Mouse (Mus musculus): ENCODE measurements at regions not wholly inside any gene's neighbourhood (a gene's known extent, or its start where the extent isn't known, plus 50 kb on each side); places are given as distances from the start of the nearest gene placed in this dataset.

GRCm38 (mm10) chr7:95736716-95737115 lies 434.3 kb upstream of the Tenm4 start:
- ATAC-seq (ENCODE audit: low FRiP score) (no peak), DNase-seq (ENCODE audit: low spot score) (peak; percentile 26)
- TF ChIP-seq CTCF (IDR thresholded peaks at IDR 0.05): no peak

GRCm38 (mm10) chr7:95738725-95739245 lies 432.3 kb upstream of the Tenm4 start:
- Histone ChIP-seq H3K27me3 (ENCODE audit: insufficient read depth, low read length) (no peaks in the 10 kb centered on the region), H3K4me2 (ENCODE audit: low read depth, low read length, poor library complexity, severe bottlenecking) (no peak overlapping the region), H3K4me3 (ENCODE audit: low read depth, low read length) (no peak overlapping the region), H3K9ac (replicated peaks; ENCODE audit: low read length, poor library complexity, severe bottlenecking) (no peak overlapping the region), H3K9me3 (ENCODE audit: low read length) (no peaks in the 10 kb centered on the region), H3K27ac (ENCODE audit: low read depth, low read length) (no peak overlapping the region), H3K4me1 (ENCODE audit: insufficient read depth, low read length) (no peaks in the 10 kb centered on the region), H3K36me3 (ENCODE audit: insufficient read depth, low read length) (no peaks in the 10 kb centered on the region)
- no peak for ATAC-seq (ENCODE audit: low FRiP score)
- no peak for DNase-seq (ENCODE audit: low spot score)
- 70% methylated on average over 2 of the region's 2 CpGs for WGBS
- TF ChIP-seq CTCF (IDR thresholded peaks at IDR 0.05): no peak

More at GRCm38 (mm10) chr7:95736716-95737115, 434.3 kb upstream of the Tenm4 start:
- no peaks in the 10 kb centered on the region for H3K4me1 ChIP-seq (ENCODE audit: insufficient read depth, low read length)
- no peaks in the 10 kb centered on the region for H3K36me3 ChIP-seq (ENCODE audit: insufficient read depth, low read length)
- H3K4me3 ChIP-seq (ENCODE audit: low read depth, low read length): no peak overlapping the region
- no peak overlapping the region for H3K27ac ChIP-seq (ENCODE audit: low read depth, low read length)
- no peaks in the 10 kb centered on the region for H3K9me3 ChIP-seq (ENCODE audit: low read length)
- no peak overlapping the region for H3K4me2 ChIP-seq (ENCODE audit: low read depth, low read length, poor library complexity, severe bottlenecking)
- no peaks in the 10 kb centered on the region for H3K27me3 ChIP-seq (ENCODE audit: insufficient read depth, low read length)
- H3K9ac ChIP-seq (replicated peaks; ENCODE audit: low read length, poor library complexity, severe bottlenecking): no peak overlapping the region

- Histone ChIP-seq H3K27ac (ENCODE audit: low read depth, low read length) (no peak overlapping the region), H3K36me3 (ENCODE audit: insufficient read depth, low read length) (no peaks in the 10 kb centered on the region), H3K9ac (replicated peaks; ENCODE audit: low read length, poor library complexity, severe bottlenecking) (no peak overlapping the region), H3K4me2 (ENCODE audit: low read depth, low read length, poor library complexity, severe bottlenecking) (no peak overlapping the region), H3K4me3 (ENCODE audit: low read depth, low read length) (no peak overlapping the region), H3K4me1 (ENCODE audit: insufficient read depth, low read length) (no peaks in the 10 kb centered on the region), H3K9me3 (ENCODE audit: low read length) (no peaks in the 10 kb centered on the region), H3K27me3 (ENCODE audit: insufficient read depth, low read length) (no peaks in the 10 kb centered on the region)
- ATAC-seq (ENCODE audit: low FRiP score) (no peak), DNase-seq (ENCODE audit: low spot score) (no peak)
- no peak for TF ChIP-seq CTCF (IDR thresholded peaks at IDR 0.05)
- 91% methylated on average over 5 of the region's 5 CpGs for WGBS
Observed at GRCm38 (mm10) chr7:95739779-95740178, 431.3 kb upstream of the Tenm4 start.

GRCm38 (mm10) chr7:95758375-95758774 lies 412.7 kb upstream of the Tenm4 start:
- no peaks in the 10 kb centered on the region for H3K36me3 ChIP-seq (ENCODE audit: insufficient read depth, low read length)
- WGBS: 77% methylated on average over 2 of the region's 2 CpGs
- no peak overlapping the region for H3K4me3 ChIP-seq (ENCODE audit: low read depth, low read length)
- H3K27ac ChIP-seq (ENCODE audit: low read depth, low read length): no peak overlapping the region
- no peak for TF ChIP-seq CTCF (IDR thresholded peaks at IDR 0.05)
- no peaks in the 10 kb centered on the region for H3K9me3 ChIP-seq (ENCODE audit: low read length)
- no peak for DNase-seq (ENCODE audit: low spot score)
- no peak overlapping the region for H3K9ac ChIP-seq (replicated peaks; ENCODE audit: low read length, poor library complexity, severe bottlenecking)
- ATAC-seq (ENCODE audit: low FRiP score): no peak
- H3K4me1 ChIP-seq (ENCODE audit: insufficient read depth, low read length): no peaks in the 10 kb centered on the region
- no peak overlapping the region for H3K4me2 ChIP-seq (ENCODE audit: low read depth, low read length, poor library complexity, severe bottlenecking)
- H3K27me3 ChIP-seq (ENCODE audit: insufficient read depth, low read length): no peaks in the 10 kb centered on the region

- no peak for ATAC-seq (ENCODE audit: low FRiP score)
- H3K9ac ChIP-seq (replicated peaks; ENCODE audit: low read length, poor library complexity, severe bottlenecking): no peak overlapping the region
- H3K9me3 ChIP-seq (ENCODE audit: low read length): no peaks in the 10 kb centered on the region
- no peaks in the 10 kb centered on the region for H3K36me3 ChIP-seq (ENCODE audit: insufficient read depth, low read length)
- H3K4me3 ChIP-seq (ENCODE audit: low read depth, low read length): no peak overlapping the region
- H3K27ac ChIP-seq (ENCODE audit: low read depth, low read length): no peak overlapping the region
- no peaks in the 10 kb centered on the region for H3K4me1 ChIP-seq (ENCODE audit: insufficient read depth, low read length)
- no peaks in the 10 kb centered on the region for H3K27me3 ChIP-seq (ENCODE audit: insufficient read depth, low read length)
- peak; percentile 10 for DNase-seq (ENCODE audit: low spot score)
- 33% methylated on average over 12 of the region's 12 CpGs for WGBS
- no peak for TF ChIP-seq CTCF (IDR thresholded peaks at IDR 0.05)
- H3K4me2 ChIP-seq (ENCODE audit: low read depth, low read length, poor library complexity, severe bottlenecking): no peak overlapping the region
Observed at GRCm38 (mm10) chr7:95760945-95761661, 409.9 kb upstream of the Tenm4 start.

- H3K4me2 ChIP-seq (ENCODE audit: low read depth, low read length, poor library complexity, severe bottlenecking): no peak overlapping the region
- WGBS: 87% methylated on average over 6 of the region's 6 CpGs
Observed at GRCm38 (mm10) chr7:95766356-95767150, 404.5 kb upstream of the Tenm4 start.

More at GRCm38 (mm10) chr7:95766356-95767150, 404.5 kb upstream of the Tenm4 start:
- H3K9ac ChIP-seq (replicated peaks; ENCODE audit: low read length, poor library complexity, severe bottlenecking): no peak overlapping the region
- DNase-seq (ENCODE audit: low spot score) (no peak), ATAC-seq (ENCODE audit: low FRiP score) (no peak)
- no peaks in the 10 kb centered on the region for H3K27me3 ChIP-seq (ENCODE audit: insufficient read depth, low read length)
- no peaks in the 10 kb centered on the region for H3K4me1 ChIP-seq (ENCODE audit: insufficient read depth, low read length)
- H3K4me3 ChIP-seq (ENCODE audit: low read depth, low read length): no peak overlapping the region
- no peak overlapping the region for H3K27ac ChIP-seq (ENCODE audit: low read depth, low read length)
- no peak for TF ChIP-seq CTCF (IDR thresholded peaks at IDR 0.05)
- no peaks in the 10 kb centered on the region for H3K36me3 ChIP-seq (ENCODE audit: insufficient read depth, low read length)
- H3K9me3 ChIP-seq (ENCODE audit: low read length): no peaks in the 10 kb centered on the region
